Mouse (Mus musculus) 3T3-L1 (cell line): ENCODE results near the gene Man1c1.

ENCODE experiments used
- DNase-seq: peaks from one replicate; pipeline ENCODE4 v3.0.0-alpha.2; 2015; ENCODE audit warnings: low read depth, low spot score

Gene Man1c1

DNA sequence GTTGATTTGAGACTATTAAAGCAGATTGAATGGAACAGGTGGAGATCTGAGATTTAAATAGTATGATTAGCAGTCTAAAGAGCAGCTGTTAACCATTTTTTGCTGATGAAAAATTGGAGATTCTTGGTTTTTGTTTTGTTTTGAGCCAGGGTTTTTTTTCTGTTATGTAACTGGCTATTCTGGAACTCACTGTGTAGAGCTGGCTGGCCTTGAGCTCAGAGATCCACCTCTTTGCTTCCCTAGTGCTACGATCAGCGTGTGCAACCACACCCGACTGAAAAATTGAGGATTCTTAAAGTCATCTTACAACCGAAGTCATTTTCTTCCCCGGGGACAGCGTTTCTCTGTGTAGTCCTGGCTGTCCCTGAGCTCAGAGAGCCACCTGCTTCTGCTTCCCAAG, 192.4 kb downstream of the Man1c1 start:
- DNase-seq: no peak
